Mouse (Mus musculus): ENCODE measurements around the gene Rtl6.

DNA sequence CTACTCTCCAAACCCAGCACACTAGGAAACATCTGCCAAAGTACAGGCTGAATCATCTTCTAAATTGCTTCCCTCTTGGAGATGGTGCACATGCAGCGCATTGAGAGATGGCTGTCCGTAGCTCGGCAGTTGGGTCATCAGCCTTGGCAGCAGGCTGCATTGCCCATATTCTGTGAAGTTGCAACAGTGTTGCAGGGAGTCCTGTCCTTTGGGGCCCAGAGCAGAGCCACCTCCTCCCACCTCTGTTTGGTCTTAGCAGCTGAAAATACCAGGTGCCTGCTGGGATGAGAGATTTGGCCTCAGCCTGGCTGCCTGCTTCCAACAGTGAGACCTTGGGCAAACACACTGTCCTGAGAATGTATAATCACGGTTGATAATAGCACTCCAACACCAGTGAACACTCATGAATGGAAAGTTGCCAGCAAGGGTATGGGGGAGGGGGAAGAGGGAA is 30.8 kb upstream of the Rtl6 start:
- TF ChIP-seq CTCF (IDR thresholded peaks at IDR 0.05; ENCODE audit: borderline replicate concordance, control insufficient read depth, extremely low read depth, insufficient read depth, low read length, poor library complexity), result no peak
- TF ChIP-seq POLR2A (IDR thresholded peaks at IDR 0.05; ENCODE audit: control insufficient read depth, extremely low read depth, insufficient read depth, low read length, poor library complexity), result no peak
